Mouse (Mus musculus) lung, postnatal 0 days (tissue): ENCODE results near the gene Lyl1. TPM values are rescaled to one million over a fixed set of nuclear protein-coding genes. Genes with fewer than 3 reads are reported as not detected.

ENCODE experiments used
- ATAC-seq: fragments of 200-750 bp; cut with Nextera tagmentation; 2 replicates; pipeline ENCODE4 v1.8.0; 2017; ENCODE audit warnings: moderate library complexity
- DNase-seq: peaks from one replicate; pipeline ENCODE4 v3.0.0-alpha.2; 2016; ENCODE audit warnings: low spot score
- H3K27ac ChIP-seq: fragments of 300-500 bp; sonication (generic); 2 replicates; pipeline ENCODE4 v1.5.1; 2014; ENCODE audit warnings: antibody characterized with exemption, mild to moderate bottlenecking, low read length, mixed read lengths
- H3K27me3 ChIP-seq: fragments of 300-500 bp; sonication (generic); replicated peaks from 2 replicates; pipeline ENCODE4 v1.6.1; 2014; ENCODE audit warnings: low read length, mixed read lengths; ENCODE audit not compliant: insufficient read depth
- H3K36me3 ChIP-seq: fragments of 300-500 bp; sonication (generic); 2 replicates; pipeline ENCODE4 v1.6.1; 2014; ENCODE audit warnings: low read length, mixed read lengths; ENCODE audit not compliant: insufficient read depth
- H3K4me1 ChIP-seq: fragments of 300-500 bp; sonication (generic); 2 replicates; pipeline ENCODE4 v1.6.1; 2014; ENCODE audit warnings: antibody characterized with exemption, low read depth, low read length, mixed read lengths; ENCODE audit not compliant: insufficient read depth
- H3K4me2 ChIP-seq: fragments of 300-500 bp; sonication (generic); replicated peaks from 2 replicates; pipeline ENCODE4 v1.6.1; 2014; ENCODE audit warnings: low read depth, mild to moderate bottlenecking, low read length, moderate library complexity, mixed read lengths
- H3K4me3 ChIP-seq: fragments of 300-500 bp; sonication (generic); 2 replicates; pipeline ENCODE4 v1.5.1; 2014; ENCODE audit warnings: low read depth, low read length
- H3K9ac ChIP-seq: fragments of 300-500 bp; sonication (generic); replicated peaks from 2 replicates; pipeline ENCODE4 v1.6.1; 2014; ENCODE audit warnings: low read depth, mild to moderate bottlenecking
- H3K9me3 ChIP-seq: fragments of 300-500 bp; sonication (generic); 2 replicates; pipeline ENCODE4 v1.6.1; 2016; ENCODE audit warnings: low read length, mixed read lengths
- CTCF ChIP-seq: IDR thresholded peaks from 2 replicates; pipeline ENCODE4 v1.5.1; 2016; ENCODE audit warnings: antibody characterized with exemption, mild to moderate bottlenecking
- EP300 ChIP-seq: IDR thresholded peaks from 2 replicates; pipeline ENCODE4 v1.6.1; 2016; ENCODE audit warnings: antibody characterized with exemption, mild to moderate bottlenecking, control low read depth
- WGBS: fragments of 180-500 bp; shearing (Covaris S2); extraction: QIAGEN DNeasy Blood & Tissue Kit; methylation state at CpG from one replicate; pipeline ENCODE4 v1.1.7; 2014; 5-methylcytosine and 5-hydroxymethylcytosine counted together
- polyA plus RNA-seq: library from polyadenylated mRNA; unstranded; fragments of >200 nt; fragmentation: Nextera tagmentation; extraction: Ambion mirVana; gene quantifications from 2 replicates; pipeline ENCODE4 v1.2.1, GENCODE M21; 2015

Gene Lyl1
- polyA plus RNA-seq, 1 experiment from 2014 or later: 11.6 TPM

- no peaks in the 10 kb centered on the region for H3K27me3 ChIP-seq
- ATAC-seq: peak; percentile 72
- H3K9ac ChIP-seq: peak overlapping the region; percentile 76
- H3K4me3 ChIP-seq: peak overlapping the region; percentile 44
- peak; percentile 96 for DNase-seq
- H3K4me1 ChIP-seq: peaks cover 32% of the 10 kb centered on the region
- no peaks in the 10 kb centered on the region for H3K36me3 ChIP-seq
- WGBS: under 1% methylated on average over 23 of the region's 23 CpGs
- no peaks in the 10 kb centered on the region for H3K9me3 ChIP-seq
- TF ChIP-seq CTCF (peak; percentile 18; the same call in 1 of the 2 replicates), EP300 (peak; percentile 87)
- peak overlapping the region; percentile 81 for H3K4me2 ChIP-seq
- H3K27ac ChIP-seq: peak overlapping the region; percentile 97
Measured at GRCm38 (mm10) chr8:84656641-84657126, 44.6 kb upstream of the Lyl1 start.

DNA sequence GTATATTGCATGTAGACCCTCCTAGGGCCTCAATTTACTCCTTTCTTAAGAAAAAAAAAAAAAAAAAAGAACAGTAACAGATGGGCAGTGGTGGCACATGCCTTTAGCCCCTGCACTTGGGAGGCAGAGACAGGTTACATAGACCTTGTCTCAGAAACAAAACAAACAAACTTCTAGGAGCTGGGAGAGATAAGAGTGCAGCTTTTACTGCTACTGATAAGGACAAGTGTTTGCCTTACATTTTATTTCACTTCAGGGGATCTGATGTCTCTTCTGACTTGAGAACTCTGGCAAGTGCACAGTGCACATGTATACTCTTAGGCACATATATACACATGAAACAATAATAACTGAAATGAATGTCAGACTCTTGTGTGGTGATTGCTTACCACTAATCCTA lies 44.1 kb upstream of the Lyl1 start:
- ATAC-seq (no peak), DNase-seq (peak; percentile 68)
- H3K27me3 ChIP-seq: no peaks in the 10 kb centered on the region
- no peaks in the 10 kb centered on the region for H3K36me3 ChIP-seq
- H3K4me2 ChIP-seq: peak overlapping the region; percentile 81
- H3K27ac ChIP-seq: peak overlapping the region; percentile 97
- H3K9me3 ChIP-seq: no peaks in the 10 kb centered on the region
- H3K4me3 ChIP-seq: no peak overlapping the region
- peaks cover 32% of the 10 kb centered on the region for H3K4me1 ChIP-seq
- TF ChIP-seq EP300 (no peak), CTCF (no peak)
- no peak overlapping the region for H3K9ac ChIP-seq

- TF ChIP-seq CTCF: no peak
- TF ChIP-seq EP300: no peak
- no peaks in the 10 kb centered on the region for H3K36me3 ChIP-seq
- no peak overlapping the region for H3K4me3 ChIP-seq
- peaks cover 32% of the 10 kb centered on the region for H3K4me1 ChIP-seq
- DNase-seq (peak; percentile 78), ATAC-seq (no peak)
- WGBS: 51% methylated on average over 4 of the region's 4 CpGs
- no peaks in the 10 kb centered on the region for H3K9me3 ChIP-seq
- H3K27ac ChIP-seq: peak overlapping the region; percentile 97
- H3K9ac ChIP-seq: no peak overlapping the region
- H3K4me2 ChIP-seq: 0 out of 2 replicates have a peak overlapping the region, but pooled peaks have one; percentile 81
- H3K27me3 ChIP-seq: no peaks in the 10 kb centered on the region
Measured at GRCm38 (mm10) chr8:84657680-84658079, 43.6 kb upstream of the Lyl1 start.

- WGBS: 47% methylated on average over 1 of the region's 1 CpGs
- Histone ChIP-seq H3K4me2 (no peak overlapping the region), H3K4me1 (peaks cover 32% of the 10 kb centered on the region), H3K9me3 (no peaks in the 10 kb centered on the region), H3K27me3 (no peaks in the 10 kb centered on the region), H3K9ac (no peak overlapping the region), H3K4me3 (no peak overlapping the region), H3K27ac (peak overlapping the region; percentile 99; the same call in 1 of the 2 replicates), H3K36me3 (no peaks in the 10 kb centered on the region)
- TF ChIP-seq EP300: no peak
- no peak for TF ChIP-seq CTCF
- no peak for DNase-seq
- ATAC-seq: no peak
Measured at GRCm38 (mm10) chr8:84658951-84659350, 42.3 kb upstream of the Lyl1 start.

DNA sequence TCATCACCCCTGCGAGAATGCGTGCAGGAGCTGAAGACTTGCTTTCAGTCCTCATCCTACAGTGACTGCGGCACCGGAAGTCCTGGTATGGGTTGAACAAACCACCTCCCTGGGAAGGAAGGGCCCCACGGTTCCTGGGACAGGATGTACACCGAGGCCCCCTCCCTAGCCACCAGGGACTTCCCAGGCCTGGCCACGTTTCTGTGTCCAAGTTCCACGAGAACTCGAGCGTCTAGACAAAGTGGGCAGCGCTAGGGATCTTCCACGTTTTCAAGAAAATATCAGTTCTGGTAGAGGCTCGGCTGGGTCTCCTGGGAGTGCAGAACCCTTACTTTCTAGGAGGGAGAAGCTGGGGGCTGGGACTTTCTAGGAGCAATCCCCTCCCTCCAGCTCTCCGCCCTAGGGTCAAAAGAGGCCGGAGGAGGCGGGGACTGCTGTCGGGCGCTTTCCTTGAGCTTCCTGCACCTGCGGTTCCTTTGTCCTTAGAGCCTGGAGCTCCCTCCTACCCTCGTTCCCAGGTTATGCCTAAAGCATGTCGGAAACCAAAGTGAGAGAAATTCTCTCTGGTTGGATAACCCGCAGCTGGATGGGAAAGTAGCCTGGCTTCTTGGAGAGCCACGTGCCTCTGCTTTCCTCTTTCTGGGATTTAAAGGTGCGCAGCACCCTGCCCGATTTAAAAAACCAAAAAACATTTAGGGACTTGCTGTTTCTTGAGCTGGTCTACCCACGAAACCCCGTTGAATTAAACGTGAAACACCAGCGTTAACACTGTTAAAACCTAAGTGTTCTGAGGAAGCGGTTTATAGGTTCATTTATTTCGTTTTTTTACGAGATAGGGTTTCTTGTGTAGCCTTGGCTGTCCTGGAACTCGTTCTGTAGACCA lies 41.1 kb upstream of the Lyl1 start:
- H3K4me1 ChIP-seq: peaks cover 32% of the 10 kb centered on the region
- no peaks in the 10 kb centered on the region for H3K27me3 ChIP-seq
- peak overlapping the region; percentile 99 for H3K27ac ChIP-seq
- H3K4me2 ChIP-seq: peak overlapping the region; percentile 79
- ATAC-seq (peak; percentile 15), DNase-seq (peak; percentile 89)
- H3K36me3 ChIP-seq: no peaks in the 10 kb centered on the region
- no peaks in the 10 kb centered on the region for H3K9me3 ChIP-seq
- TF ChIP-seq EP300: peak; percentile 87
- TF ChIP-seq CTCF: no peak
- H3K9ac ChIP-seq: peak overlapping the region; percentile 99
- H3K4me3 ChIP-seq: peak overlapping the region; percentile 97
- 4% methylated on average over 33 of the region's 33 CpGs for WGBS

GRCm38 (mm10) chr8:84660819-84661457 lies 40.3 kb upstream of the Lyl1 start:
- no peaks in the 10 kb centered on the region for H3K27me3 ChIP-seq
- ATAC-seq: peak; percentile 10
- DNase-seq: peak; percentile 87
- no peaks in the 10 kb centered on the region for H3K36me3 ChIP-seq
- H3K4me2 ChIP-seq: peak overlapping the region; percentile 79
- peak overlapping the region; percentile 97 for H3K4me3 ChIP-seq
- H3K4me1 ChIP-seq: peaks cover 32% of the 10 kb centered on the region
- H3K9me3 ChIP-seq: no peaks in the 10 kb centered on the region
- peak overlapping the region; percentile 99 for H3K27ac ChIP-seq
- WGBS: 2% methylated on average over 20 of the region's 20 CpGs
- TF ChIP-seq EP300 (no peak; the same call in 1 of the 2 replicates), CTCF (no peak)
- H3K9ac ChIP-seq: peak overlapping the region; percentile 99
